Mouse (Mus musculus): ENCODE results near the gene Grhpr.
"Not testable (repeated sequence)": the region's sequence is repeated elsewhere in the genome, so short reads cannot be mapped to it uniquely, and the experiment has no call there.

The Grhpr gene

GRCm38 (mm10) chr4:45018452-45018980 lies 37.3 kb downstream of the Grhpr start, which contains the start of gene Polr1e:
Gene Polr1e, plus strand, starts transcription at chr4:45018583.
- peak; percentile 97 to 99 for DNase-seq

GRCm38 (mm10) chr4:45019009-45019408 lies 37.8 kb downstream of the Grhpr start:
- peak in 1 of 2 experiments; percentile 30 for DNase-seq

GRCm38 (mm10) chr4:45026459-45026858 lies 45.3 kb downstream of the Grhpr start:
- DNase-seq, result no peak

GRCm38 (mm10) chr4:45032586-45032985 lies 51.4 kb downstream of the Grhpr start:
- DNase-seq, result no peak

DNA sequence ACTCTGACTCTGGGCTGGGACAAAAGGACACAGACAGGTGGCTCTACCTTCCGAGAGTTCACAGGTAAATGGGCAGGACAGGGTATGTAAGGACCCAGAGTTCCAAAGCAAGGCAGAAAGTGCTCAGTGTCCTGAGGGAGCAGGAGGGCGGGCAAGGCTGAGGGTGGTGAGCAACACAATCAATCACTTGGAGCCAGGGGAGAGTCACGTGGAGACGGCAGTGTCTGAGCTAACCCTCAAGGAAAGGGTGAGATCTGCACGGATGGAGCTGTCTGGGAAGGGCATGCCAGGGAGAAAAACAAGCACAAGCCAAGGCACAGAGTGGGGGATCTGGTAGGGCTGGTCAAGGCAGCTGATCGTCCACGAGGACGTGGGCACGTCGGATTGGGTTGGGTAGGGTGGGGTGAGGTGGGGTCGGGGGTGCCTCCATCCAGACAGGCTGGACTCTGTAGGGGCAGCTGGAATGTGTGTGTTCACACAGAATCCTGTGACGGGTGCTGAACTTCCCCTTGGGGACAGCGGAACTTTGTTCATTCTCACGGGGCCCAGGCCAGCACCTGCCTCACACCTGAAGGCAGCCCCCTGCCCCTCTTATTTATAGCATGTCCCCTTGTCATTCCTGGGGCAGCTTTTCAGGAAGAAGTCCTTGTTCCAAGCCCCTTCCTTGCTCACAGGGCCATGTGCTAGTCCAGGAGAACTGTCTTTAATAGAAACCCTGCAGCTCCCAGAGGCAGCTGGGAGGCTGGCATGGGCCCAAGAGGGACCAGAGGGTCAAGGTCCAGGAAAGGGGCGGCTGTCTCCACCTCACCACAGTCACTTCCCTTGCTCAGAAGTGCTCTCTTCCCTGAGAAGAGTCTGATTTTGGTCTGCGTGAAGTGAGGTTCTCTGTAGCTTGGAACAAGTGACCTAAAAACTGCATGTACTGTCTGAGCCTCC lies 53.8 kb downstream of the Grhpr start:
- peak; percentile 82 to 91 for DNase-seq

- DNase-seq, result no peak
Observed at GRCm38 (mm10) chr4:45036048-45036447, 54.9 kb downstream of the Grhpr start.

DNA sequence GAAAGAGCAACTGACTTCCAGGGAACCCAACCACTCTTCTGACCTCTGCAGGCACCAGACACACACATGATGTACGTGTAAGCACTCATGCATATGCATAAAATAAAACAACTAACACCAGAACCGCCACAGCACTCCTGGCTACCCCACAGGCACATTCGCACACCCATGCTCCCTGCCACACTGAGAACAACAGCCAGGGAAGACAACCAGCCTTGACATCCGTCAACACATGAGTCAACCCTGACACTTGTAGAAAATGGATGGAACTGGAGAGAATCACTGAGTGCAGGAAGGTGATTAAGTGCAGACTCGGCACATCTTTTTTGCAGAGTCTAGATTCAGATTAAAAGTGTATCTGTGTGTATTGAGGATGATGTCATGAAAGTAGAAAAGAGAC lies 55.4 kb downstream of the Grhpr start:
- no peak for DNase-seq

DNA sequence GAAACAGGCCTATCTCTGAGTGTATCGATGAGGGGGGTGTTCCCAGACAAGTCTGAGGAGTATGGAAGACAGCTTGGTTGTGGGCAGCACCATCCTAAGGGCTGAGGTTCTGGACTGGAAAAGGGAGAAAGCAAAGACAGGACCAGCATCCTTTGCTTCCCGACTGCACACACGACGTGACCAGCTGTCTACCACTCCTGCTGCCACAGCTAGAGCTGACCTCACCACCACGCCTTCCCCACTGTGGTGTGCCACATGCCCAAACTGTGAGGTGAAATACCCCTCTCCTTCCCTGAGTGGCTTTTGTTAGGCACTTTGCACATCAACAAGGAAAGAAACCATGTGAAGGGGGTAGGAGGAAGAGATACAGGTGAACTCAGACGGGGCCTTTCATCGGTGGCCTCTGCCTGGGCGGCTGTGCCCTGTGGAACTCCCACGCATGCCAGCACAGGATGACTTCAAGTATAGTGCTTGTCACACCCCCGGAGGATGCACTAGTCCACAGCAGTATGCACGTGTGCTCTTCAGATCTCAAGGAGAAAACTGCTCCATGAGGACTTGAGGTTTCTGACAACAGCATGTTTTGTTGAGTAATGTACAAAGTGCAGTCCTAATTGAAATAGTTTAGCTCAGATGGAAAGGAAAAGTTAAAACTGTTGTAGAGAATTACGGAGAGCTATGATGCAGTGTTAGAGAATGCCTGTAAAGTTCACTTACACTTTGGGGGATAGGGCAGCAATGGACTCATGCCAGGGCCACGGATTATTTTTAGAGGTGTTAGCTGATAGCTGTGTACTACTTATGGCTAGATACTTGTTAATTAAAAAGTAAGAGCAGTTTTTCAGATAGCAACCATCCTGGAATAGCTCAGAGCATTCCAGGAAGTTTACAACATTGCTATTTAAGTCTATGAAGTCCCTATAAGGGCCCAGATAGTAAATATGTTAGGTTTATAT lies 56.5 kb downstream of the Grhpr start:
- peak; percentile 13 to 50 for DNase-seq

DNA sequence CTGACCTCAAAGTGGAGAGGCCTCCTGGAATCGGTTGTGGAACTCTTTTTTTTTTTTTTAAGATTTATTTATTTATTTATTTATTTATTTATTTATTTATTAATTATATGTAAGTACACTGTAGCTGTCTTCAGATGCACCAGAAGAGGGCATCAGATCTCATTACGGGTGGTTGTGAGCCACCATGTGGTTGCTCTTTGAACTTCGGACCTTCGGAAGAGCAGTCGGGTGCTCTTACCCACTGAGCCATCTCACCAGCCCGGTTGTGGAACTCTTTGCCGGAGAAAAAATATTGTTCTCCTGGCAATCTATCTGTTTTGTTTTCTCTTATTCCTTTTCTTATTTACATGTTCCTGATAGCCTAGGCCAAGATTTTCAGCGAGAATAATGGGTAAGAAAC lies 57.7 kb downstream of the Grhpr start:
- peak; percentile 38 to 62 for DNase-seq

DNA sequence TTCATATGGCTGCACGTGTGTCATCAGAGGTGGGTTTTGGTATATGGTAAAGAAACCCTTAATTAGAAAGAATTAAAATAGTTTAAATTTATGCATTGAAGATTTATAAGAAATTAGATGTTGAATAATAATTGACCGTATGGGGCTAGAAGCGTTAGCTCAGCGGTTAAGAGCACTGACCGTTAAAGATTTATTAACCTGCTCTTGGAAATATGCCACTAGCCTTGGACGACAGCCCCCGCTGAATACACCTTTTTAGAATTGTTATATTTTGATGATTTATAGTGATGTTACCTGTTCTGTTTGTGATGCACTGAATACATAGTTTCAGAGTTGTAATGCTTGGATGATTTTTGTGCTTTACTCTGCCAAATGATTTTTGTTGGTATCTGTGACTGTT lies 58.4 kb downstream of the Grhpr start:
- not testable (repeated sequence) for DNase-seq

Data from kidney, postnatal 25 days (tissue).